Mouse (Mus musculus) hindbrain, embryonic 16.5 days (tissue): ENCODE results near the gene Olfr750. TPM values are rescaled to one million over a fixed set of nuclear protein-coding genes. Genes with fewer than 3 reads are reported as not detected.

ENCODE experiments used
- ATAC-seq: fragments of 200-750 bp; cut with Nextera tagmentation; 2 replicates; pipeline ENCODE4 v1.8.0; 2017; ENCODE audit warnings: moderate TSS enrichment, moderate library complexity
- H3K27ac ChIP-seq: fragments of 300-500 bp; sonication (generic); 2 replicates; pipeline ENCODE4 v1.5.1; 2014; ENCODE audit warnings: low read depth, mild to moderate bottlenecking, control low read depth, low read length, moderate library complexity
- H3K27me3 ChIP-seq: fragments of 300-500 bp; sonication (generic); replicated peaks from 2 replicates; pipeline ENCODE4 v1.6.1; 2014; ENCODE audit warnings: low read length; ENCODE audit not compliant: control insufficient read depth, insufficient read depth
- H3K36me3 ChIP-seq: fragments of 300-500 bp; sonication (generic); 2 replicates; pipeline ENCODE4 v1.6.1; 2014; ENCODE audit warnings: mild to moderate bottlenecking, low read length, moderate library complexity, mixed read lengths; ENCODE audit not compliant: control insufficient read depth, insufficient read depth
- H3K4me1 ChIP-seq: fragments of 300-500 bp; sonication (generic); 2 replicates; pipeline ENCODE4 v1.6.1; 2014; ENCODE audit warnings: low read depth, low read length; ENCODE audit not compliant: control insufficient read depth, insufficient read depth
- H3K4me2 ChIP-seq: fragments of 300-500 bp; sonication (generic); 2 replicates; pipeline ENCODE4 v1.6.1; 2014; ENCODE audit warnings: mild to moderate bottlenecking, low read length, control low read depth, moderate library complexity
- H3K4me3 ChIP-seq: fragments of 300-500 bp; sonication (generic); 2 replicates; pipeline ENCODE4 v1.5.1; 2014; ENCODE audit warnings: mild to moderate bottlenecking, low read length, control low read depth, moderate library complexity
- H3K9ac ChIP-seq: fragments of 300-500 bp; sonication (generic); 2 replicates; pipeline ENCODE4 v1.6.1; 2014; ENCODE audit warnings: low read depth, mild to moderate bottlenecking, control low read depth, low read length, moderate library complexity
- H3K9me3 ChIP-seq: fragments of 300-500 bp; sonication (generic); 2 replicates; pipeline ENCODE4 v1.6.1; 2014; ENCODE audit warnings: mild to moderate bottlenecking, low read length, moderate library complexity; ENCODE audit not compliant: control insufficient read depth
- WGBS: fragments of 180-500 bp; shearing (Covaris S2); extraction: QIAGEN DNeasy Blood & Tissue Kit; methylation state at CpG from one replicate; pipeline ENCODE4 v1.1.7; 2014; 5-methylcytosine and 5-hydroxymethylcytosine counted together
- polyA plus RNA-seq: library from polyadenylated mRNA; unstranded; fragments of >200 nt; fragmentation: Nextera tagmentation; extraction: Ambion mirVana; gene quantifications from 2 replicates; pipeline ENCODE4 v1.2.1, GENCODE M21; 2015

The Olfr750 gene
- polyA plus RNA-seq, 1 experiment from 2014 or later = 0.03 TPM

GRCm38 (mm10) chr14:51089674-51090076, 15.4 kb upstream of the Olfr750 start:
- no peaks in the 10 kb centered on the region for H3K27me3 ChIP-seq
- H3K9ac ChIP-seq = peak overlapping the region; percentile 65
- no peaks in the 10 kb centered on the region; the same call in 1 of the 2 replicates for H3K4me1 ChIP-seq
- WGBS = under 1% methylated on average over 15 of the region's 15 CpGs
- H3K4me3 ChIP-seq = peak overlapping the region; percentile 84
- H3K36me3 ChIP-seq = no peaks in the 10 kb centered on the region
- peak overlapping the region; percentile 78 for H3K4me2 ChIP-seq
- H3K9me3 ChIP-seq = no peaks in the 10 kb centered on the region
- no peak for ATAC-seq
- H3K27ac ChIP-seq = peak overlapping the region; percentile 83

GRCm38 (mm10) chr14:51088970-51089673, 14.9 kb upstream of the Olfr750 start:
- Histone ChIP-seq H3K4me3 (peak overlapping the region; percentile 84), H3K9ac (peak overlapping the region; percentile 65), H3K36me3 (no peaks in the 10 kb centered on the region), H3K4me2 (peak overlapping the region; percentile 78), H3K4me1 (no peaks in the 10 kb centered on the region; the same call in 1 of the 2 replicates), H3K9me3 (no peaks in the 10 kb centered on the region), H3K27ac (peak overlapping the region; percentile 83), H3K27me3 (no peaks in the 10 kb centered on the region)
- WGBS = 0% methylated on average over 34 of the region's 34 CpGs
- peak; percentile 96 for ATAC-seq

- peaks cover 3% of the 10 kb centered on the region for H3K4me1 ChIP-seq
- H3K27ac ChIP-seq = peak overlapping the region; percentile 83
- H3K27me3 ChIP-seq = peaks cover 4% of the 10 kb centered on the region
- WGBS = under 1% methylated on average over 23 of the region's 23 CpGs
- H3K9ac ChIP-seq = peak overlapping the region; percentile 64
- H3K4me3 ChIP-seq = peak overlapping the region; percentile 84
- peak; percentile 34 for ATAC-seq
- H3K4me2 ChIP-seq = peak overlapping the region; percentile 78
- H3K36me3 ChIP-seq = no peaks in the 10 kb centered on the region
- H3K9me3 ChIP-seq = no peaks in the 10 kb centered on the region
These were observed 14.1 kb upstream of the Olfr750 start for GRCm38 (mm10) chr14:51088166-51088969.

GRCm38 (mm10) chr14:51087762-51088161, 13.5 kb upstream of the Olfr750 start:
- H3K36me3 ChIP-seq = no peaks in the 10 kb centered on the region
- H3K27me3 ChIP-seq = peaks cover 4% of the 10 kb centered on the region
- H3K9ac ChIP-seq = no peak overlapping the region; the same call in 1 of the 2 replicates
- peak overlapping the region; percentile 78 for H3K4me2 ChIP-seq
- H3K9me3 ChIP-seq = no peaks in the 10 kb centered on the region
- WGBS = 11% methylated on average over 9 of the region's 9 CpGs
- H3K4me1 ChIP-seq = peaks cover 4% of the 10 kb centered on the region
- no peak overlapping the region; the same call in 1 of the 2 replicates for H3K27ac ChIP-seq
- ATAC-seq = no peak
- peak overlapping the region; percentile 84 for H3K4me3 ChIP-seq

GRCm38 (mm10) chr14:51085911-51086310, 11.7 kb upstream of the Olfr750 start:
- Histone ChIP-seq H3K9me3 (no peaks in the 10 kb centered on the region), H3K27ac (no peak overlapping the region), H3K9ac (no peak overlapping the region), H3K36me3 (no peaks in the 10 kb centered on the region), H3K4me3 (no peak overlapping the region), H3K4me1 (peaks cover 7% of the 10 kb centered on the region), H3K27me3 (peaks cover 4% of the 10 kb centered on the region), H3K4me2 (no peak overlapping the region)
- 79% methylated on average over 4 of the region's 4 CpGs for WGBS
- no peak for ATAC-seq

GRCm38 (mm10) chr14:51085086-51085485, 10.9 kb upstream of the Olfr750 start:
- Histone ChIP-seq H3K27me3 (peaks cover 4% of the 10 kb centered on the region), H3K4me2 (no peak overlapping the region), H3K27ac (no peak overlapping the region), H3K4me3 (no peak overlapping the region), H3K9ac (no peak overlapping the region), H3K9me3 (no peaks in the 10 kb centered on the region), H3K4me1 (peaks cover 7% of the 10 kb centered on the region), H3K36me3 (no peaks in the 10 kb centered on the region)
- WGBS = 74% methylated on average over 2 of the region's 2 CpGs
- no peak for ATAC-seq

GRCm38 (mm10) chr14:51083805-51084204, 9.6 kb upstream of the Olfr750 start:
- 11% methylated on average over 7 of the region's 7 CpGs for WGBS
- H3K36me3 ChIP-seq = no peaks in the 10 kb centered on the region
- H3K9ac ChIP-seq = no peak overlapping the region
- peak overlapping the region; percentile 87 for H3K4me2 ChIP-seq
- H3K9me3 ChIP-seq = no peaks in the 10 kb centered on the region
- peaks cover 4% of the 10 kb centered on the region for H3K27me3 ChIP-seq
- no peak overlapping the region for H3K27ac ChIP-seq
- no peak for ATAC-seq
- peaks cover 7% of the 10 kb centered on the region for H3K4me1 ChIP-seq
- H3K4me3 ChIP-seq = peak overlapping the region; percentile 59

GRCm38 (mm10) chr14:51082599-51083581, 8.7 kb upstream of the Olfr750 start:
- Histone ChIP-seq H3K9ac (peak overlapping the region; percentile 63), H3K36me3 (no peaks in the 10 kb centered on the region), H3K4me3 (peak overlapping the region; percentile 59), H3K9me3 (no peaks in the 10 kb centered on the region), H3K4me2 (peak overlapping the region; percentile 87), H3K27me3 (peaks cover 4% of the 10 kb centered on the region), H3K4me1 (peaks cover 7% of the 10 kb centered on the region), H3K27ac (no peak overlapping the region)
- WGBS = 4% methylated on average over 39 of the region's 40 CpGs
- ATAC-seq = peak; percentile 85
